Mouse (Mus musculus): Measurements from ENCODE around the gene Setd1b. TPM values are rescaled to one million over a fixed set of nuclear protein-coding genes. Genes with fewer than 3 reads are reported as not detected.

Setd1b gene
- polyA plus RNA-seq (2014; fragmentation: Nextera tagmentation; extraction: Ambion mirVana), result 14.2 and 15.0 TPM in 2 replicates

- no peaks in the 10 kb centered on the region for H3K9me3 ChIP-seq (ENCODE audit: control insufficient read depth, low read length)
- H3K27ac ChIP-seq (replicated peaks; ENCODE audit: low read depth, low read length), result peak within 1 kb of the TSS; percentile 100
- ATAC-seq (ENCODE audit: low FRiP score, low TSS enrichment) (peak; percentile 35; the same call in 1 of the 2 replicates), DNase-seq (peak; percentile 83)
- no peaks in the 10 kb centered on the region for H3K27me3 ChIP-seq (ENCODE audit: control insufficient read depth, insufficient read depth, low read length)
- peak within 1 kb of the TSS; percentile 100 for H3K4me2 ChIP-seq (ENCODE audit: low read length)
- peak within 1 kb of the TSS; percentile 100 for H3K9ac ChIP-seq (replicated peaks; ENCODE audit: low read length)
- under 1% methylated on average over 82 of the region's 103 CpGs for WGBS
- peaks cover 27% of the 10 kb centered on the region for H3K4me1 ChIP-seq (ENCODE audit: control insufficient read depth, insufficient read depth, low read length)
- peaks cover 18% of the 10 kb centered on the region for H3K36me3 ChIP-seq (ENCODE audit: control insufficient read depth, insufficient read depth, low read length)
- peak within 1 kb of the TSS; percentile 91 for H3K4me3 ChIP-seq (replicated peaks; ENCODE audit: low read depth, low read length)
These were observed at the start of gene Setd1b for GRCm38 (mm10) chr5:123142161-123143157. TSS of gene Setd1b (plus strand) at chr5:123142193.

- no peaks in the 10 kb centered on the region for H3K36me3 ChIP-seq (ENCODE audit: control insufficient read depth, insufficient read depth, low read length)
- no peak for ATAC-seq (ENCODE audit: low FRiP score, low TSS enrichment)
These were observed 48.8 kb upstream of the Setd1b start for GRCm38 (mm10) chr5:123093077-123093633.

GRCm38 (mm10) chr5:123094238-123094991, 47.6 kb upstream of the Setd1b start:
- Histone ChIP-seq H3K4me3 (replicated peaks; ENCODE audit: low read depth, low read length) (no peak overlapping the region), H3K9me3 (ENCODE audit: control insufficient read depth, low read length) (no peaks in the 10 kb centered on the region), H3K4me2 (ENCODE audit: low read length) (no peak overlapping the region), H3K9ac (replicated peaks; ENCODE audit: low read length) (no peak overlapping the region), H3K4me1 (ENCODE audit: control insufficient read depth, insufficient read depth, low read length) (no peaks in the 10 kb centered on the region), H3K27me3 (ENCODE audit: control insufficient read depth, insufficient read depth, low read length) (no peaks in the 10 kb centered on the region), H3K27ac (replicated peaks; ENCODE audit: low read depth, low read length) (no peak overlapping the region), H3K36me3 (ENCODE audit: control insufficient read depth, insufficient read depth, low read length) (no peaks in the 10 kb centered on the region; the same call in 1 of the 2 replicates)
- 85% methylated on average over 25 of the region's 25 CpGs for WGBS
- ATAC-seq (ENCODE audit: low FRiP score, low TSS enrichment) (no peak), DNase-seq (peak; percentile 45)

More at GRCm38 (mm10) chr5:123093077-123093633, 48.8 kb upstream of the Setd1b start:
- 69% methylated on average over 14 of the region's 14 CpGs for WGBS
- no peak overlapping the region for H3K9ac ChIP-seq (replicated peaks; ENCODE audit: low read length)
- H3K9me3 ChIP-seq (ENCODE audit: control insufficient read depth, low read length), result no peaks in the 10 kb centered on the region
- H3K27ac ChIP-seq (replicated peaks; ENCODE audit: low read depth, low read length), result 0 out of 2 replicates have a peak overlapping the region, but pooled peaks have one; percentile 8
- H3K4me3 ChIP-seq (replicated peaks; ENCODE audit: low read depth, low read length), result no peak overlapping the region
- no peaks in the 10 kb centered on the region for H3K4me1 ChIP-seq (ENCODE audit: control insufficient read depth, insufficient read depth, low read length)
- no peaks in the 10 kb centered on the region for H3K27me3 ChIP-seq (ENCODE audit: control insufficient read depth, insufficient read depth, low read length)
- no peak for DNase-seq
- no peak overlapping the region for H3K4me2 ChIP-seq (ENCODE audit: low read length)

GRCm38 (mm10) chr5:123096299-123096698, 45.7 kb upstream of the Setd1b start:
- Histone ChIP-seq H3K4me3 (replicated peaks; ENCODE audit: low read depth, low read length) (no peak overlapping the region), H3K36me3 (ENCODE audit: control insufficient read depth, insufficient read depth, low read length) (no peaks in the 10 kb centered on the region; the same call in 1 of the 2 replicates), H3K4me1 (ENCODE audit: control insufficient read depth, insufficient read depth, low read length) (no peaks in the 10 kb centered on the region), H3K27me3 (ENCODE audit: control insufficient read depth, insufficient read depth, low read length) (no peaks in the 10 kb centered on the region), H3K27ac (replicated peaks; ENCODE audit: low read depth, low read length) (no peak overlapping the region), H3K9ac (replicated peaks; ENCODE audit: low read length) (no peak overlapping the region), H3K9me3 (ENCODE audit: control insufficient read depth, low read length) (no peaks in the 10 kb centered on the region), H3K4me2 (ENCODE audit: low read length) (no peak overlapping the region)
- DNase-seq (no peak), ATAC-seq (ENCODE audit: low FRiP score, low TSS enrichment) (no peak)
- WGBS, result 92% methylated on average over 8 of the region's 8 CpGs

- 76% methylated on average over 2 of the region's 2 CpGs for WGBS
- DNase-seq (no peak), ATAC-seq (ENCODE audit: low FRiP score, low TSS enrichment) (no peak)
- Histone ChIP-seq H3K9me3 (ENCODE audit: control insufficient read depth, low read length) (no peaks in the 10 kb centered on the region), H3K36me3 (ENCODE audit: control insufficient read depth, insufficient read depth, low read length) (no peaks in the 10 kb centered on the region; the same call in 1 of the 2 replicates), H3K27me3 (ENCODE audit: control insufficient read depth, insufficient read depth, low read length) (no peaks in the 10 kb centered on the region), H3K9ac (replicated peaks; ENCODE audit: low read length) (no peak overlapping the region), H3K4me2 (ENCODE audit: low read length) (no peak overlapping the region), H3K27ac (replicated peaks; ENCODE audit: low read depth, low read length) (no peak overlapping the region), H3K4me1 (ENCODE audit: control insufficient read depth, insufficient read depth, low read length) (no peaks in the 10 kb centered on the region), H3K4me3 (replicated peaks; ENCODE audit: low read depth, low read length) (no peak overlapping the region)
These were observed 43.5 kb upstream of the Setd1b start for GRCm38 (mm10) chr5:123098487-123098886.

GRCm38 (mm10) chr5:123102376-123102775, 39.6 kb upstream of the Setd1b start:
- ATAC-seq (ENCODE audit: low FRiP score, low TSS enrichment), result no peak
- no peak overlapping the region for H3K9ac ChIP-seq (replicated peaks; ENCODE audit: low read length)
- no peaks in the 10 kb centered on the region; the same call in none of the 2 replicates for H3K36me3 ChIP-seq (ENCODE audit: control insufficient read depth, insufficient read depth, low read length)

GRCm38 (mm10) chr5:123103556-123103955, 38.4 kb upstream of the Setd1b start:
- H3K9me3 ChIP-seq (ENCODE audit: control insufficient read depth, low read length), result no peaks in the 10 kb centered on the region
- no peak overlapping the region for H3K27ac ChIP-seq (replicated peaks; ENCODE audit: low read depth, low read length)
- H3K4me3 ChIP-seq (replicated peaks; ENCODE audit: low read depth, low read length), result no peak overlapping the region
- no peak for ATAC-seq (ENCODE audit: low FRiP score, low TSS enrichment)
- H3K27me3 ChIP-seq (ENCODE audit: control insufficient read depth, insufficient read depth, low read length), result no peaks in the 10 kb centered on the region
- H3K4me2 ChIP-seq (ENCODE audit: low read length), result no peak overlapping the region
- WGBS, result 77% methylated on average over 8 of the region's 8 CpGs
- H3K4me1 ChIP-seq (ENCODE audit: control insufficient read depth, insufficient read depth, low read length), result no peaks in the 10 kb centered on the region
- no peak overlapping the region for H3K9ac ChIP-seq (replicated peaks; ENCODE audit: low read length)
- H3K36me3 ChIP-seq (ENCODE audit: control insufficient read depth, insufficient read depth, low read length), result no peaks in the 10 kb centered on the region; the same call in none of the 2 replicates
- no peak for DNase-seq

More at GRCm38 (mm10) chr5:123102376-123102775, 39.6 kb upstream of the Setd1b start:
- no peak for DNase-seq
- 88% methylated on average over 7 of the region's 7 CpGs for WGBS
- no peak overlapping the region for H3K27ac ChIP-seq (replicated peaks; ENCODE audit: low read depth, low read length)
- no peaks in the 10 kb centered on the region for H3K9me3 ChIP-seq (ENCODE audit: control insufficient read depth, low read length)
- no peaks in the 10 kb centered on the region for H3K4me1 ChIP-seq (ENCODE audit: control insufficient read depth, insufficient read depth, low read length)
- H3K27me3 ChIP-seq (ENCODE audit: control insufficient read depth, insufficient read depth, low read length), result no peaks in the 10 kb centered on the region
- no peak overlapping the region for H3K4me3 ChIP-seq (replicated peaks; ENCODE audit: low read depth, low read length)
- H3K4me2 ChIP-seq (ENCODE audit: low read length), result no peak overlapping the region

GRCm38 (mm10) chr5:123104769-123105168, 37.2 kb upstream of the Setd1b start:
- H3K4me2 ChIP-seq (ENCODE audit: low read length), result no peak overlapping the region
- no peak overlapping the region for H3K4me3 ChIP-seq (replicated peaks; ENCODE audit: low read depth, low read length)
- whole genome bisulfite sequencing, result 81% methylated on average over 6 of the region's 6 CpGs

More at GRCm38 (mm10) chr5:123104769-123105168, 37.2 kb upstream of the Setd1b start:
- peaks cover 10% of the 10 kb centered on the region for H3K4me1 ChIP-seq (ENCODE audit: control insufficient read depth, insufficient read depth, low read length)
- no peak for ATAC-seq (ENCODE audit: low FRiP score, low TSS enrichment)
- no peak overlapping the region for H3K27ac ChIP-seq (replicated peaks; ENCODE audit: low read depth, low read length)
- no peak for DNase-seq
- no peaks in the 10 kb centered on the region for H3K27me3 ChIP-seq (ENCODE audit: control insufficient read depth, insufficient read depth, low read length)
- no peak overlapping the region for H3K9ac ChIP-seq (replicated peaks; ENCODE audit: low read length)
- no peaks in the 10 kb centered on the region for H3K9me3 ChIP-seq (ENCODE audit: control insufficient read depth, low read length)
- no peaks in the 10 kb centered on the region; the same call in none of the 2 replicates for H3K36me3 ChIP-seq (ENCODE audit: control insufficient read depth, insufficient read depth, low read length)

All from midbrain, embryonic 14.5 days (tissue).